Comparison of ENCODE assay signal across 12 mouse cellular contexts in genomic region chr4:139432966-139433765, GRCm38 (mm10).
DNase-seq lines count a peak whose midpoint lies in the region; ATAC-seq and TF ChIP-seq lines count a peak whose summit lies in the region.
"Had no signal": no experiment of that assay in that cellular context is flagged by ENCODE, and none has a peak within 500 bp of the region (broad histone marks: within the 10 kb centered on the region; RNA-seq: fewer than 3 reads in every experiment).

No protein-coding gene starts in this region.

- no peak for TF ChIP-seq CTCF in stomach, postnatal 0 days (IDR thresholded peaks at IDR 0.05; ENCODE audit: low read depth)

- peaks cover 70% of the 10 kb centered on the region for H3K36me3 ChIP-seq in stomach, postnatal 0 days (ENCODE audit: control insufficient read depth, insufficient read depth, low read length)

- TF ChIP-seq EP300 in stomach, postnatal 0 days (optimal IDR thresholded peaks at IDR 0.05), result no peak

- H3K9ac ChIP-seq in stomach, postnatal 0 days (ENCODE audit: low read length), result no peak overlapping the region
- H3K9ac ChIP-seq: embryonic facial prominence, embryonic 12.5 days had no signal

- H3K4me3 ChIP-seq in stomach, postnatal 0 days (ENCODE audit: low read depth, low read length), result no peak overlapping the region
- H3K4me3 ChIP-seq: embryonic facial prominence, embryonic 12.5 days; hindbrain, embryonic 10.5 days had no signal

- H3K9me3 ChIP-seq in stomach, postnatal 0 days (ENCODE audit: control insufficient read depth, low read length), result no peaks in the 10 kb centered on the region
- H3K9me3 ChIP-seq: embryonic facial prominence, embryonic 12.5 days; hindbrain, embryonic 10.5 days had no signal

- 74% methylated on average over 15 of the region's 15 CpGs for WGBS in stomach, postnatal 0 days

- DNase-seq in heart, adult 11 months, result peak; percentile 93
- no peak for DNase-seq in heart, postnatal 4 days
- DNase-seq in right cerebral cortex, adult 18-20 months, result peak; percentile 19
- DNase-seq in right cerebral cortex, postnatal 4 days, result no peak
- peak; percentile 17 to 22 for DNase-seq in layer of hippocampus, postnatal 10 days (ENCODE audit: low spot score in 2 of 2)
- peak; percentile 28 for DNase-seq in stomach, postnatal 0 days (ENCODE audit: low spot score)
- no peak for DNase-seq in spleen, adult 12 weeks (ENCODE audit: low spot score)
- no peak for DNase-seq in adrenal gland, postnatal 10 days
- DNase-seq: midbrain, embryonic 14.5 days; spleen, adult 18-20 months had no signal

- no peaks in the 10 kb centered on the region for H3K27me3 ChIP-seq in stomach, postnatal 0 days (ENCODE audit: control insufficient read depth, insufficient read depth, low read length)
- H3K27me3 ChIP-seq: embryonic facial prominence, embryonic 12.5 days had no signal

- ATAC-seq in stomach, postnatal 0 days (ENCODE audit: low FRiP score, low TSS enrichment), result peak; percentile 61; the same call in 1 of the 2 replicates

- H3K27ac ChIP-seq in stomach, postnatal 0 days (replicated peaks), result no peak overlapping the region; the same call in 1 of the 2 replicates
- H3K27ac ChIP-seq: embryonic facial prominence, embryonic 12.5 days; hindbrain, embryonic 10.5 days had no signal

- H3K4me2 ChIP-seq in stomach, postnatal 0 days (replicated peaks; ENCODE audit: low read depth), result no peak overlapping the region
- H3K4me2 ChIP-seq: embryonic facial prominence, embryonic 12.5 days had no signal

- H3K4me1 ChIP-seq in stomach, postnatal 0 days (replicated peaks; ENCODE audit: control insufficient read depth, insufficient read depth), result no peaks in the 10 kb centered on the region
- H3K4me1 ChIP-seq: embryonic facial prominence, embryonic 12.5 days; hindbrain, embryonic 10.5 days had no signal

Comparison
In these comparisons a context has a peak if more than half of its experiments do, and no peak if none do; other contexts are left out.
1. DNase-seq: peak in heart, adult 11 months (single experiment), right cerebral cortex, adult 18-20 months (single experiment), layer of hippocampus, postnatal 10 days (2 of 2) and stomach, postnatal 0 days (single experiment); none in heart, postnatal 4 days (single experiment), right cerebral cortex, postnatal 4 days (single experiment), spleen, adult 12 weeks (single experiment) and adrenal gland, postnatal 10 days (single experiment).